Mouse (Mus musculus): ENCODE results near the gene Fibp. TPM values are rescaled to one million over a fixed set of nuclear protein-coding genes. Genes with fewer than 3 reads are reported as not detected.
"Not testable (repeated sequence)": the region's sequence is repeated elsewhere in the genome, so short reads cannot be mapped to it uniquely, and the experiment has no call there.

Fibp gene
- total RNA-seq, 4 experiments from 2014 or later: 93.5 to 109 (median 96.4) TPM

DNA sequence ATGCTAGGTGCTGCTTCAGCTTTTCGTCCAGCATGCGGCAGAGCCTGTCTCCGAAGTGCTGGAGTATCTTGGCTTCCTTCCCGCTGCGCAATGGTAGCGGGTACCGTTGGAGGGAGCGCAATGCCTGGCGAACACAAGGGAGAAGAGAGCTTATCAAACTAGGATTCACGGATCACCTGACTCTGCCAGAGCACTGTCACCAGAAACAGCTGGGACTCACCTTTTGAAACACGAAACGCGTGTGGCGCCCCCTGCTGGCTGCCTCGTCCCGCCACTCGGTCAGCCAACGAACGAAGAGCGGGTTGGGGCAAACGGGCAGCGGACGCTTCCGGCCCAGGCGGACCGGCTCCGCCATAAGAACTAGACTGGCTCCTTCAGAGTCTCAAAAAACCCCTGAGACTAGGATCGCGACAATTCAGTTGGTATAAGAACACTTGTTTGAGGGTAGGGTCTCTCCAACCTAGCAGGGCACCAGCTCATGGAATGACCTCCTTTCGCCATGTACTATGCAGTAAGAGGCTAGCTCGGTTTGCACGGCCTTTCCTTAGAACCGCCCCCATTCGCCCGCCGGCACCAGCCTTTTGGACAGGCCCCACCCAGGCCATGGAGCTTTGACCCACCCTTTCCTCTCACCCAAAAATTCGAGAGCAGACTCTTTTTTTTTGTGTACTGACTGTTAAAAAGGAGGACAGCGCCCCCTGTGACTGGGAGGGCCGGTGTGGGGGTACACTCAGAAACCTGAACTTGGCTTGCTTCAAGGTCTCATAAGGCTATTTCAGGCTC lies 27.5 kb downstream of the Fibp start, which contains the start of gene Mus81:
TSS of gene Mus81 (minus strand) at position 635 of the 783 bp plus-strand sequence.
- DNase-seq (ENCODE audit: low spot score in 2 of 2): peak; percentile 93 to 94

DNA sequence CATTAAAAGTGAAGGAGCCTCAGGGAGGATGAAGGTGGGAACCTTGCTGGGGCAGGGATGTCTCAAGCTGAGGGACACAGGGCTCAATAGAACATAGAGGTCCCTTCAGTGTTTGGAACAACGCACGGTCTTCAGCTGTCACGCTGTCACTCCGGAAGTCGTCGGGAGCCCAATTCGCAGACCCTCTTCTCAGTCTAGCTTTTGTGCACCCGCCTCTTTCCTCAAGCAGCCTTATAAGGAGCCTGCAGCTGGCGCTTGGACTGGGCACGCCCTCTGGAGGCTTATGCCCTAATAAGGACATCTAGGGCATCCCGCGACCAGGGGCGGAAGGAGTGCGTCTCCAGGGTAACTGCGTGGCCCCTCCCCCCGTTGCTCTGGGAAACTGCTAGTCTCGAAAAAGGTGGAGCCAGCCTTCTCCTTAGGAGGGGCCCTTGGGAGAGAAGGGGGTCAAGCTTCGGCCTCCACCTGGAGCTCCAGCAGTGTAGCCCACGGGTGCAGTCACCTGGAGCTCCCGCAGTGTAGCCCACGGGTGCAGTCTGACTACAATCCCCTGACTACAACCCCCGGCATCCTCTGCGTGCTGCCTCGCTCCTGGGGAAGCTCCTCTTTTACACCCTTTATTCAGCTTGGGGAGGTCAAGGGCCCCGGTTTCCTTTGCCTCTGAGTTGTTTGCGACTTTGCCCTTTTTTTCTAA lies 28.6 kb downstream of the Fibp start:
- peak; percentile 96 to 97 for DNase-seq (ENCODE audit: low spot score in 2 of 2)

- DNase-seq (ENCODE audit: low spot score in 2 of 2): not testable (repeated sequence)
These were observed 29.3 kb downstream of the Fibp start for GRCm38 (mm10) chr19:5489721-5490120.

DNA sequence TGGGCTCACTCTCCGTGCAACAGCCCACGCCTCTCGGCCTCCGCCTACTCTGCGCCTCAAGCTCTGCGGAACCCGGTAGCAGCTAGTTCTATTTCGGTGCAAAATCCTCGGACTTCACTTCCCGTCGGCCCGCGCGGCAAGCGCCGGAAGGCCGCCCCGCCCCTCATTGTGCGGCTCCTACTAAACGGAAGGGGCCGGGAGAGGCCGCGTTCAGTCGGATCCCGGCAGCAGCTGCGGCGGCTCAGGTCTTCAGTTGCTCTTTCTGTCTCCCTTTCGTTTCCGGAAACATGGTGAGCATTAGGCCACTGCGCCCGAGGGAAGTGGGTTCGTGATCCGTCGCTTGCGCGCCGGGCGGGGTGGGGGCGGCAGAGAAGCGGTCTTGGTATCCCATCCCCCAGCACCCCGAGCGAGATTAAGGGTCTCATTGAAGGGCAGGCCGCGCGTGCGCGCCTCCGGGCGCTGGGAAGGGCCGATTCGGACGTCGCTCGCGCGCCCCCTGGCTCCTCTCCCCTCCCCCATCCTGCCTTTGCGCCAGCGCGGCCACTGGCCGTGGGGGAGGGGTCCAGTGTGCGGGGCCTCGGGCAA lies 30.0 kb downstream of the Fibp start, which contains the start of gene Cfl1:
TSS of gene Cfl1 (plus strand) at position 143 of the 585 bp plus-strand sequence.
- DNase-seq (ENCODE audit: low spot score in 2 of 2): peak; percentile 93 to 94

GRCm38 (mm10) chr19:5490898-5491708 lies 30.7 kb downstream of the Fibp start:
- DNase-seq (ENCODE audit: low spot score in 2 of 2): peak; percentile 76 to 81

GRCm38 (mm10) chr19:5492641-5493040 lies 32.2 kb downstream of the Fibp start:
- DNase-seq (ENCODE audit: low spot score in 2 of 2): no peak

DNA sequence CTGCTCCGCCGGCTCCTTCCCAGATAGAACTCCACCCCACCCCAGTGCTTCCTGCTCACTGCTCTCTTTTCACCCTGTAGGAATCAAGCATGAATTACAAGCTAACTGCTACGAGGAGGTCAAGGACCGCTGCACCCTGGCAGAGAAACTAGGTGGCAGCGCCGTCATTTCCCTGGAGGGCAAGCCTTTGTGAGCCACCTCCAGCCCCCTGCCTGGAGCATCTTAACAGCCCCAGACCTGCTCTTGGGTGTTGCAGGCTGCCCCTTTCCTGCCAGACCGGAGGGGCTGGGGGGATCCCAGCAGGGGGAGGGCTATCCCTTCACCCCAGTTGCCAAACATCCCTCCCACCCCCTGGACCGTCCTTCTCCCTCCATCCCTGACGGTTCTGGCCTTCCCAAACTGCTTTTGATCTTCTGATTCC lies 32.9 kb downstream of the Fibp start:
- DNase-seq (ENCODE audit: low spot score in 2 of 2): not testable (repeated sequence)

DNA sequence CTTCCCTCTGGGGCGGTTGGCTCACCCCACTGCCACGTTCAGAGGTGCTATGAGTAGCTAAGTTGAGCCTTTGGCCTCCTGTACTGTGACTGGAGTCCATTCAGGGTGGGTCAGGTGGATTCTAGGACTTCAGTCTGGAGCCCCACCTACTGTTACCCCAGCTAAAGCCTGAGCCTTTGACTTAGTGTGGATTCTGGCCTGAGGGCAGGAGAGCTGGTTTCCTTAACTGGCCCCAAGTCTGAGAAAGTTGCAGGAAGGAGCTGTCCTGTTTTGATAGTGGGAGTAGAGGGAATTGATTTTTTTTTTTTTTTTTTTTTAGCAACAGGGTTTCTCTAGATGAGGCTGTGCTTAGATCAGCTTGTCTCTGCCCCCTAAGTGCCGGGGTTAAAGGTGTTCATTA lies 33.9 kb downstream of the Fibp start:
- DNase-seq (ENCODE audit: low spot score in 2 of 2): no peak

DNA sequence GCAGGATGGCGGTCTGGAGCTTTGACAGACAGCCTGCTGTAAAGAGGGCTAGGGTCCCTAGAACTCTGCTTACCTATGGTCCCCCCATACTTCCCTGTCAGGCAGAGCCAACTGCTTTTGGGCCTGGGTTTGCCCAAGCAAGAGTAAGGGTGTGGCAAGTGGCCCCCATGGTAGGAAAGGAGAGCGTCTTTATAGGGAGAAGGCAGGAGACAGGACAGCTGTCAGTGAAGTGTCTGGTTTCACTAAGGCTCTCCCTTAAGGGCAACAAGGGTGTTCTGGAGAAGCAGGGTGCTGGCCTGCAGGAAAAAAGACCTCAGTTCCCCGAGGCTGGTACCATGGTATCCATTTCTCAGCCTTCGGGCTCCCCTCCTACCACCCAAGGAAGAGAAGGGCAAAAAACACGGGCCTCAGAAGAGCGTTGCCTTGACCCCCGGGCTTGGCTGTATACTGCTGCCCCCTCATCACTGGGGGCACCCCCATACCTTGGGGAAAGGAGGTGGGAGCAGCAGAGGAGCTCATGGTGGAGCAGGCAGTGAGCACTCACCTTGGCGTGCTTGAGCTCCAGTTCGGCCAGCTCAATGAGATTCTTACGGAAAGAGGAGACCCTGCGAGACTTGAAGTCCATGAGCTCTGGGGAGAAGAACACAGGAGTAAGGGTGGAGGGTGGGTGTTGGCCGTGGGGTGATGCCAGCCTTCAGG lies 35.1 kb downstream of the Fibp start:
- DNase-seq (ENCODE audit: low spot score in 2 of 2): no peak

DNA sequence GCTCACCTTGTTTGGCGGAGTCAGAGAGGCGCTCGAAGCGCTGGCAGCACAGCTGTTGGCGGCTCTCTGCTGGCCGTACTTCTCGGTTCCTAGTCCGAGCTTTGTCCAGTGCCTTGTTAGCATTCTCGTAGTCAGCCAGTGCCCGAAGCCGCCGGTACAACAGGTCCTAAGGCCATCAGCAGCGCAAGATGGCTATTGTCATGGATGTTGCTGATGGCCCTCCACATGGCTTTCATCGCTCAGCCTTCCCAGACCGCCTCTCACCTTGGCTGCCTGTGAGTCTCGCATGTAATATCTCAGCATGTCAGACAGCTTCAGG lies 35.6 kb downstream of the Fibp start:
- DNase-seq (ENCODE audit: low spot score in 2 of 2): no peak

GRCm38 (mm10) chr19:5500330-5500875 lies 40.0 kb downstream of the Fibp start:
- DNase-seq (ENCODE audit: low spot score in 2 of 2): no peak

DNA sequence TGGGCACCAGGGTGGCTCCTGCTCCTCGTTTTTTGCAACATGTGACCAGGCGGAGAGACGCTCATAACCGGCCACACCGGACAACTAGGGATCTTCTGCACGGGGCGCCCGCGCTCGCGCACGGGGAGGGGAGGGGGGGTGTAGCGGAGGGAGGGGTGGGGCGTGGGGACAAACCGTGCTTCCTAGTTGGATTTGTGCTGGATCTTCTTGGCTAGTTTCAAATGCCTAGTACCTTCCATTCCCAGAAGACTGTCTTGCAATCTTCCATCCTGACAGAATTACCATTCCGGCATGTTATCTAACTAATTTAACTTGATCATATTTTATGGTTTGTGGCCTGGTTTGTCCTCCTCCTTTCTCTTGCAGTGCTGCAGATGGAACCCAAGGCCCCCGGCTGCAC lies 43.3 kb downstream of the Fibp start, which contains the start of gene 1700020D05Rik:
TSS of gene 1700020D05Rik (minus strand) at position 101 of the 400 bp plus-strand sequence.
- no peak for DNase-seq (ENCODE audit: low spot score in 2 of 2)

- peak; percentile 99 for DNase-seq (ENCODE audit: low spot score in 2 of 2)
These were observed 49.9 kb downstream of the Fibp start, which contains the start of gene Snx32 for GRCm38 (mm10) chr19:5510031-5511026. Snx32 (minus strand) TSS chr19:5510538.

GRCm38 (mm10) chr19:5511074-5511632 lies 50.7 kb downstream of the Fibp start:
- no peak for DNase-seq (ENCODE audit: low spot score in 2 of 2)

- DNase-seq (ENCODE audit: low spot score in 2 of 2): no peak
These were observed 51.9 kb downstream of the Fibp start for GRCm38 (mm10) chr19:5512091-5513004.

DNA sequence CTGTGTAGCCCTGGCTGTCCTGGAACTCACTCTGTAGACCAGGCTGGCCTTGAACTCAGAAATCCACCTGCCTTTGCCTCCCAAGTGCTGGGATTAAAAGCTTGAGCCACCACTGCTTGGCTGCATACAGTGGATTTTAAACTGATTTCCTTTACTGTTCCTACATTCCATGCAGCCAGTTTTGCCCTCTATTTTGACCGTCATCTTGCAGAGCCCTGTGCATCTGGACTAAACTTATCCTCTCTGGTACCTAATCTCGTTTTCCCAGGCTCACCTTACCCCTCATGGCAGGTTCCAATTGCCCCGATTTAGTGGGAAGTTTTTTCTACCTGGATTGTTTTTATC lies 52.6 kb downstream of the Fibp start:
- DNase-seq (ENCODE audit: low spot score in 2 of 2): no peak
